Mouse (Mus musculus) bone marrow macrophage, adult 2 months (primary cell): ENCODE results near the gene Krtap4-9.
"Not testable (repeated sequence)": the region's sequence is repeated elsewhere in the genome, so short reads cannot be mapped to it uniquely, and the experiment has no call there.

Source experiments
- CTCF ChIP-seq: IDR thresholded peaks from 2 replicates; pipeline ENCODE4 v1.5.1; 2012; ENCODE audit warnings: low read depth, mild to moderate bottlenecking, low read length, moderate library complexity
- POLR2A ChIP-seq: IDR thresholded peaks from 2 replicates; pipeline ENCODE4 v1.6.1; 2012; ENCODE audit warnings: mild to moderate bottlenecking, low read depth, low read length, borderline replicate concordance

DNA sequence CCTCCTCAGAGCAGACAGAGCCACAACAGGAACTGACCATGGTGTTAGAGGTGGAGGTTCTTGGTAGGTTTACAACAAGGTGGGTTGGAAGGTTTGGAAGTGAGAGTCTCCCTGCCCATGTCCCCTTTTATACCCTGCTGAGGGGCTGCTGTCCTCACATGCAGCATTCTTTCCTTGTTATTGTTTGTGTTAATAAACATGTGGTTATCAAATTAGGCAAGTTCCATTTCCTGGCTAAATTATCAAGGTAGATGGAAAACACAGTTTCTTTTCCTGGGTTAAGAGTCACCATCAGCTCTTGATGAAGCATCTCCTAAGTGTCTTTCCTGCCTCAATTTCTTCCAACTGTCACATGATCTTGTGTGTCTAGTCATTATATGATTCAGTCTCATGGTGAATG is 12.2 kb upstream of the Krtap4-9 start, which contains the start of gene Gm11595:
- not testable (repeated sequence) for TF ChIP-seq CTCF, POLR2A
